Mouse (Mus musculus) hindbrain, embryonic 15.5 days (tissue): ENCODE measurements around the gene Fkbp8. TPM values are rescaled to one million over a fixed set of nuclear protein-coding genes. Genes with fewer than 3 reads are reported as not detected.

Experiments
- ATAC-seq: fragments of 200-750 bp; cut with Nextera tagmentation; 2 replicates; pipeline ENCODE4 v1.8.0; 2017; ENCODE audit warnings: low read depth, moderate number of reproducible peaks, moderate TSS enrichment; ENCODE audit not compliant: low FRiP score
- H3K27ac ChIP-seq: fragments of 300-500 bp; sonication (generic); replicated peaks from 2 replicates; pipeline ENCODE4 v1.5.1; 2015; ENCODE audit warnings: mild to moderate bottlenecking, inconsistent platforms
- H3K27me3 ChIP-seq: fragments of 300-500 bp; sonication (generic); 2 replicates; pipeline ENCODE4 v1.6.1; 2015; ENCODE audit warnings: control low read depth, inconsistent platforms
- H3K36me3 ChIP-seq: fragments of 300-500 bp; sonication (generic); 2 replicates; pipeline ENCODE4 v1.6.1; 2015; ENCODE audit warnings: control low read depth, inconsistent platforms
- H3K4me1 ChIP-seq: fragments of 300-500 bp; sonication (generic); replicated peaks from 2 replicates; pipeline ENCODE4 v1.6.1; 2015; ENCODE audit warnings: control low read depth, inconsistent platforms
- H3K4me2 ChIP-seq: fragments of 300-500 bp; sonication (generic); 2 replicates; pipeline ENCODE4 v1.6.1; 2015; ENCODE audit warnings: moderate library complexity, mild to moderate bottlenecking, inconsistent platforms
- H3K4me3 ChIP-seq: fragments of 300-500 bp; sonication (generic); 2 replicates; pipeline ENCODE4 v1.5.1; 2015; ENCODE audit warnings: mild to moderate bottlenecking, inconsistent platforms
- H3K9ac ChIP-seq: fragments of 300-500 bp; sonication (generic); 2 replicates; pipeline ENCODE4 v1.6.1; 2015; ENCODE audit warnings: inconsistent platforms
- H3K9me3 ChIP-seq: fragments of 300-500 bp; sonication (generic); 2 replicates; pipeline ENCODE4 v1.6.1; 2016; ENCODE audit warnings: control low read depth, inconsistent platforms
- WGBS: fragments of 180-500 bp; shearing (Covaris S2); methylation state at CpG from one replicate; pipeline ENCODE4 v1.1.7; 2015; 5-methylcytosine and 5-hydroxymethylcytosine counted together
- polyA plus RNA-seq: library from polyadenylated mRNA; unstranded; fragments of >200 nt; fragmentation: Nextera tagmentation; extraction: Ambion mirVana; gene quantifications from 2 replicates; pipeline ENCODE4 v1.2.1, GENCODE M21; 2015

Fkbp8 gene
- polyA plus RNA-seq, 1 experiment from 2014 or later, result 420 TPM

DNA sequence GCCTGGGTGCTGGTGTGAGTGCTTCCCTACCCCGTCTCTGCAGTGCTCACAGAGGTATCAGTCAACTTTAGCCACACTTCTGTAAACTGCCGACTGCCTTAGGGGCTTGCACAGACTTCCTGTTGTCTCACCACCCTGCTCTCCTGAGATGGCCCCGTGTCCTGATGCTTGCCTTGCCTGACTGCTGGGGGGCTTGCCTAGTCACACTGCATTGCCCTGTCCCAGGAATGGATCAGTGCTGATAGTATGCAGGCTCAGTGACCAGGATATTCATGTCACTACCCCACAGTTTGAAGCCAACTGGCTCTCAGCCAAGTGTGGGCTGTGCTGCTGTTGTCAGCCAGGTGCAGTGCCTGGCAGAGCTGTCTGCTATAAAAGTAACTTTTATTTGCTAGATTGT lies 38.0 kb downstream of the Fkbp8 start:
- Histone ChIP-seq H3K4me2 (no peak overlapping the region), H3K27me3 (no peaks in the 10 kb centered on the region), H3K4me3 (no peak overlapping the region), H3K9me3 (no peaks in the 10 kb centered on the region), H3K9ac (no peak overlapping the region), H3K27ac (no peak overlapping the region), H3K4me1 (peaks cover 22% of the 10 kb centered on the region; the same call in 1 of the 2 replicates), H3K36me3 (no peaks in the 10 kb centered on the region)
- WGBS, result 65% methylated on average over 3 of the region's 3 CpGs
- 0 out of 2 replicates have a peak, but pooled peaks have one; percentile 24 for ATAC-seq

DNA sequence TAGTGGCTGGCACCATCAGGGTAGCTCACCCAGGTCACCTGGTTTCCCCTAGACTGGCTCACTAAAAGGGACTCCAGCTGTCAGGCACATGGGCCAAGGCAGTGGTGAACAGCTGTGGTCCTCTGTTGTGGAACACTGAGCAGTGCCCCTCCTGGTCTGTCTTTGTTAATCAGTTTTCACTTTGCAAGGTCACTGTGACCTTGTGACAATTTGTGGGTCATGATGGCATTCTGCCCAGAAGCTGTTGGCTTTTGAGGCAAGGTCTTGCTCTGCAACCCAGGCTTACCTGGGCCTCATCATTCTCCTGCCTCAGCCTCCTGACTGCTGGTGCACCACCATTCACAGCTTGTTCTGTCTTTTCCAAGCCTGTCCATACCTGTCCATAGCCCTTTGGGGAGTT lies 42.8 kb downstream of the Fkbp8 start:
- Histone ChIP-seq H3K4me1 (0 out of 2 replicates have a peak, but pooled peaks cover 3% of the 10 kb centered on the region), H3K9ac (no peak overlapping the region), H3K4me3 (no peak overlapping the region), H3K9me3 (no peaks in the 10 kb centered on the region), H3K27ac (no peak overlapping the region), H3K4me2 (no peak overlapping the region), H3K27me3 (no peaks in the 10 kb centered on the region), H3K36me3 (no peaks in the 10 kb centered on the region)
- ATAC-seq, result peak; percentile 23; the same call in 1 of the 2 replicates

DNA sequence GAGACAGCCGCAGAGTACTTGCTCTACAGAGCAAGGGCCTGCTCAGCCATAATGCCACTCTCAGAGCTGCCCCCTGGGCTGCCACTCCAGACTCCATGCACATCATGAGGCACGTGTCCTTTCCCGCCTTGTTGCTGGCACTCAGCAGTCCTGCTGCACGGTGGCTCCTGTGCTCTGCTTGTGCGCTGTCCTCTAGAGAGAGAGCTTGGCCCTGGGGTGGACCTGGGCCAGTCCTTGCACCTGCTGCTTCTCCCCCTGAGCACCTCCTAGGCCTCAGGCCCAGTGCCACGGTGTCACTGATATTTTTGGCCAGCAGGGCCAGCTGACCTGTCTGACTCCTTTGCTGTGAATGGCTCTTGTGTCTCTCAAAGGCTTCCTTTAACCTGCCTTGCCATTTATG lies 43.5 kb downstream of the Fkbp8 start:
- H3K9ac ChIP-seq, result no peak overlapping the region
- WGBS, result 76% methylated on average over 6 of the region's 6 CpGs

DNA sequence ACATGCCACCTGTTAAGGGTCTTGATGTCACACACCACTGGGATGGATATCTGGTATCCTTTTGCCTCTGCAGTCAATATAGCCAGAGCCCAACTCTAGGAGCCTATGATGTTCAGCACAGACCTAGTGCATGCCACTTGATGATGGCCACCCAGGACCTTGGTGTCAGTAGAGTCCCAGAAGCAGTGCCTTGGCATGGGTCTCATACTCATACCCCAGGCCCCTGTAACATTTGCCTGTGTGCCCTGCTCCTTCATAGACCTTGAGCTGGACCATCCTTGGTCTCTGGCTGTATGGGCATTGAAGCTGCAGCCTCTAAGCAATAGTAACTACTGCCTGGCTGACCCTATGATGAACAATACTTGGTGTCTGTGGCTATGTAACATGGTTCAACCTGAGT lies 46.8 kb downstream of the Fkbp8 start:
- H3K36me3 ChIP-seq, result peaks cover 8% of the 10 kb centered on the region; the same call in 1 of the 2 replicates
- no peak overlapping the region for H3K4me2 ChIP-seq
- H3K4me3 ChIP-seq, result no peak overlapping the region
- no peaks in the 10 kb centered on the region for H3K9me3 ChIP-seq
- H3K4me1 ChIP-seq, result no peaks in the 10 kb centered on the region
- ATAC-seq, result no peak
- no peak overlapping the region for H3K9ac ChIP-seq
- H3K27ac ChIP-seq, result no peak overlapping the region
- no peaks in the 10 kb centered on the region for H3K27me3 ChIP-seq

More for the DNA sequence above, 43.5 kb downstream of the Fkbp8 start:
- Histone ChIP-seq H3K27ac (no peak overlapping the region), H3K4me2 (no peak overlapping the region), H3K4me3 (no peak overlapping the region), H3K27me3 (no peaks in the 10 kb centered on the region), H3K4me1 (no peaks in the 10 kb centered on the region), H3K9me3 (no peaks in the 10 kb centered on the region), H3K36me3 (no peaks in the 10 kb centered on the region)
- ATAC-seq, result no peak; the same call in 1 of the 2 replicates

DNA sequence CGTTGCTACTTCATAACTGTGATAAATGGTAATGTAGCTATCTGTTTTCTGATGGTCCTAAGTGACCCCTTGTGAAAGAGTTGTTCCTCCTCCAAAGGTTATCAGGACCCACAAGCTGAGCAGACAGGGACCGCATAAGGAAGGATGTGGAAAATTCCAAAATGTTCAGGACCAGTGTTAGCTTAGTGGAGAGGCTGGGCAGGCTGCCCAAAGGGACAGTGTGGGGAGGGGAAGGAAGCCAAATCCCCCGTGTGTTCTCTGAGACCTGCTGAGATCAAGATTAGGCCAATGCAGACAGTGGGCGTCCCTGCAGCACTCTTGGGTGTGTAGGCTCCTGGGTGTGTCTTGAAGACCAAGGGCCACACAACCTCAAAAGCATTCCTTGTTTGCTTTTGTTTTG lies 47.4 kb downstream of the Fkbp8 start:
- Histone ChIP-seq H3K9me3 (no peaks in the 10 kb centered on the region), H3K9ac (no peak overlapping the region), H3K27ac (no peak overlapping the region), H3K4me2 (no peak overlapping the region), H3K27me3 (no peaks in the 10 kb centered on the region), H3K36me3 (peaks cover 9% of the 10 kb centered on the region; the same call in 1 of the 2 replicates), H3K4me1 (no peaks in the 10 kb centered on the region), H3K4me3 (no peak overlapping the region)
- no peak for ATAC-seq
- WGBS, result 81% methylated on average over 4 of the region's 4 CpGs

DNA sequence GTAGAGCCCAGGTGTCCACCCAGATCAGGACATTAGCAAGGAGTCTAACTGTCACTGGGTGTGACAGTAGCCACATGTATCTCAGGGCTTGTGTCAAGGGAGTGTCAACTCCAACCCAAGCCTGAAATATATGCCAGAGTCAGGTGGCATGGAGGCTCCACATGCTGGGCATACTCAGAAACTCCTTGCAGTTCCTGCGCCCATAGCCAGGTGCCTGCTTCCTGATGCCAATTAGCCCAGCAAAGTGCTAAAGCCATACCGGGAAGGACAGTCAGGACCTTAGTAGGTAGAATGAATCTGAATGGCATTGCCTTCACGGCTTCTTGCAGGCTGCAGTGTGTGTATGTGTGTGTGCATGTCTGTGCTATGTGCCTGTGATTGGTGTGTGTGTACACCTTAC lies 49.7 kb downstream of the Fkbp8 start:
- no peaks in the 10 kb centered on the region for H3K27me3 ChIP-seq
- no peaks in the 10 kb centered on the region for H3K9me3 ChIP-seq
- H3K4me3 ChIP-seq, result no peak overlapping the region
- 96% methylated on average over 3 of the region's 3 CpGs for WGBS
- no peak overlapping the region for H3K9ac ChIP-seq
- H3K36me3 ChIP-seq, result peaks cover 23% of the 10 kb centered on the region
- ATAC-seq, result no peak
- no peak overlapping the region for H3K27ac ChIP-seq
- no peak overlapping the region for H3K4me2 ChIP-seq
- H3K4me1 ChIP-seq, result no peaks in the 10 kb centered on the region

DNA sequence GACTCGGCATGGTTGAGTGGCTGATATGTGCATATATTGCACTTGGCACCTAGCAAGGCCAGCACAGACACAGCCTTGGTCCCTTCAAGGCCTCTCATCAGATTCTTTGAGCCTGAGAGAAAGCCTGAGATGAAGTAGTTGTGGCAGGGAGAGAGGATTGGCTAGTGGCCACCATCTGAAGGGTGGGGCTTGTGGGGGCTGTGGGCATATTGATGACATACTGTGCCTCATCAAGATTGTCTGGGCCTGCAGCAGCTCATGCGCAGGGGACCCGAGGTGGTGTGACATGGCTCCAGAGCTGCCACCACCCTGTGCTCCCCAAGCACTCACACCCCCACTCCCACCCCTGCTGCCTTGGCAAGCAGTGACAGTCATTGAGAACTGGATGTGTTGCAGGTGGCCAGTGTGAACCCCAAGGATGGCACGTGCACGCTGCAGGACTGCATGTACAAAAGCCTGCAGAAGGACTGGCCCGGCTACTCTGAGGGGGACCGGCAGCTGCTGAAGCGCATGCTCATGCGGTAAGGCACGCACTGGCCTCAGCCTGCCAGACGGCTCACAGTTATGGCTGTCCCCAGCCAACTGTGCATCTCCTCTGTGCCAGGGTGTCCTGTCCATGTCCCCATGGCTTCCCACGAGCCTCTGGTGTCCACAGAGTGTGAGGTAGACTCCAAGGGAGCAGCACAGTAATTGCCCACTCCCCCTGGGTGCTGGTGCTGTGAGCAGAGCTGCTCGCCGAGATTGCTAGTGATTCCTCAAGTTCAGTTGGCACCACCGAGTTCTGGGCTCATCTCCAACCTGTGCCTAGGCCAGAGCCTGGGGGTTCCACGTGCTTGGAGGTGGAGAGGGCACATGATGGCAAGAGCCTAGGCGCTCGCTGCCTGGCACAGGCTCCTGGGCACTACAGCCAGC lies 56.2 kb downstream of the Fkbp8 start:
- H3K27ac ChIP-seq, result no peak overlapping the region; the same call in 1 of the 2 replicates

DNA sequence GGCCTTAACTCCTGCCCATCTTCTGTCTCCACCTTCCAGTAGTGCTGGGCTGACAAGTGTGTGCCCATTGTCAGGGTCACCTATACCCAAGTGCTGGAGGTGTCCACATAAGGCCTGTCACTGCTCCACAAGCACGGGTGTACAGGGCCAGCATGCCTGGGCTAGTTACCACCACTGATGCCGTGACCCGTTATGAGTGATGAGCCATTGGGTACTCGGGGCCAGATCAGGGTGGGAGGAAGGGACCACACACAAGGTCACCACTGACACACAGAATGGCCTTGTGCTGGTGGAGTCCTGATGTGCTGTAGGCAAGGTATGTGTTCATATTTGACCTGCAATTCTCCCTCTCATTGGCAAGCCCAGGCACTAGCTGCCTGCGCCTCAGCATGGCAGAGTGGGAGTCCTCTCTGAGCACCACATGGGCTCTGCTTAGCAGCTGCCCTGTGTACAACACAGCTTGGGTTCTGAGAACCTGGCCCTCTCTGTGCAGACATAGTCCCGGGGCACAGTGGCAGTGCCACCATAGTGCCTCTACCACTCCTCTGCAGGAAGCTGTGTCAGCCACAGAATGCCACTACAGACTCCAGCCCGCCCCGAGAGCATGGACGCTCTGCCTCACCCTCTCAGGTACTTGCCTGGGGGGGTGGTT lies 57.2 kb downstream of the Fkbp8 start:
- Histone ChIP-seq H3K9ac (no peak overlapping the region), H3K27me3 (no peaks in the 10 kb centered on the region), H3K4me1 (no peaks in the 10 kb centered on the region), H3K36me3 (peaks cover 51% of the 10 kb centered on the region), H3K27ac (no peak overlapping the region), H3K9me3 (no peaks in the 10 kb centered on the region), H3K4me3 (no peak overlapping the region), H3K4me2 (no peak overlapping the region)
- ATAC-seq, result no peak
- 93% methylated on average over 9 of the region's 9 CpGs for WGBS

More for the DNA sequence above, 56.2 kb downstream of the Fkbp8 start:
- Histone ChIP-seq H3K27me3 (no peaks in the 10 kb centered on the region), H3K36me3 (peaks cover 58% of the 10 kb centered on the region), H3K4me2 (no peak overlapping the region), H3K4me1 (no peaks in the 10 kb centered on the region), H3K9ac (no peak overlapping the region), H3K9me3 (no peaks in the 10 kb centered on the region), H3K4me3 (no peak overlapping the region)
- 83% methylated on average over 18 of the region's 18 CpGs for WGBS
- peak; percentile 31; the same call in 1 of the 2 replicates for ATAC-seq

Other genes starting within 250 kb of the Fkbp8 start
- 30.8 and 36.5 TPM in 2 replicates for gene Homer3, start 244.9 kb upstream of the Fkbp8 start, polyA plus RNA-seq
- 44.2 and 46.3 TPM in 2 replicates for gene Ddx49, start 225.2 kb upstream of the Fkbp8 start, polyA plus RNA-seq
- 291 and 295 TPM in 2 replicates for gene Cope, start 225.2 kb upstream of the Fkbp8 start, polyA plus RNA-seq
- 37.8 and 43.2 TPM in 2 replicates for gene Cers1, start 211.9 kb upstream of the Fkbp8 start, polyA plus RNA-seq
- 2.8 and 7.8 TPM in 2 replicates for gene Gdf1, start 197.9 kb upstream of the Fkbp8 start, polyA plus RNA-seq
- gene Upf1, start 174.4 kb upstream of the Fkbp8 start, polyA plus RNA-seq, result 14.5 and 15.1 TPM in 2 replicates
- gene Comp, start 154.2 kb upstream of the Fkbp8 start, polyA plus RNA-seq, result 0.27 and 0.47 TPM in 2 replicates
- gene Crtc1, start 88.1 kb upstream of the Fkbp8 start, polyA plus RNA-seq, result 46.1 and 57.4 TPM in 2 replicates
- gene Klhl26, start 50.8 kb upstream of the Fkbp8 start, polyA plus RNA-seq, result 29.5 and 33.6 TPM in 2 replicates
- gene Tmem59l, start 40.4 kb upstream of the Fkbp8 start, polyA plus RNA-seq, result 133 and 145 TPM in 2 replicates
- gene Crlf1, start 34.6 kb upstream of the Fkbp8 start, polyA plus RNA-seq, result 7.0 and 8.6 TPM in 2 replicates
- gene Rex1bd, start 21.0 kb upstream of the Fkbp8 start, polyA plus RNA-seq, result 161 and 177 TPM in 2 replicates
- 652 and 684 TPM in 2 replicates for gene Uba52, start 16.9 kb upstream of the Fkbp8 start, polyA plus RNA-seq
- gene Kxd1, start 232 bp downstream of the Fkbp8 start, polyA plus RNA-seq, result 48.5 and 49.0 TPM in 2 replicates
- gene Ell, start 11.7 kb downstream of the Fkbp8 start, polyA plus RNA-seq, result 15.1 and 20.9 TPM in 2 replicates
- gene Isyna1, start 66.6 kb downstream of the Fkbp8 start, polyA plus RNA-seq, result 146 and 152 TPM in 2 replicates
- gene Ssbp4, start 81.1 kb downstream of the Fkbp8 start, polyA plus RNA-seq, result 150 and 172 TPM in 2 replicates
- gene Lrrc25, start 88.4 kb downstream of the Fkbp8 start, polyA plus RNA-seq, result 1.1 and 2.2 TPM in 2 replicates
- 0.25 and 0.30 TPM in 2 replicates for gene Gdf15, start 104.7 kb downstream of the Fkbp8 start, polyA plus RNA-seq
- gene Pgpep1, start 132.7 kb downstream of the Fkbp8 start, polyA plus RNA-seq, result 76.5 and 77.8 TPM in 2 replicates
- gene Lsm4, start 145.5 kb downstream of the Fkbp8 start, polyA plus RNA-seq, result 192 and 193 TPM in 2 replicates
- 98.4 and 105 TPM in 2 replicates for gene Jund, start 171.2 kb downstream of the Fkbp8 start, polyA plus RNA-seq
- 0.09 TPM in 2 replicates for gene Iqcn, start 175.7 kb downstream of the Fkbp8 start, polyA plus RNA-seq
- gene Gm3336, start 190.8 kb downstream of the Fkbp8 start, polyA plus RNA-seq, result not detected in 2 replicates
- gene Pde4c, start 196.0 kb downstream of the Fkbp8 start, polyA plus RNA-seq, result 0.21 and 0.35 TPM in 2 replicates
- gene Rab3a, start 227.0 kb downstream of the Fkbp8 start, polyA plus RNA-seq, result 503 and 561 TPM in 2 replicates
- gene Mpv17l2, start 233.2 kb downstream of the Fkbp8 start, polyA plus RNA-seq, result 40.4 and 44.9 TPM in 2 replicates
- gene Pik3r2, start 249.0 kb downstream of the Fkbp8 start, polyA plus RNA-seq, result 104 and 113 TPM in 2 replicates